Mouse (Mus musculus) cerebellum, adult (tissue): ENCODE measurements around the gene Nol12.

Experiments
- ATAC-seq: cut with Nextera tagmentation; 2 replicates; pipeline ENCODE4 v1.9.2; 2017; ENCODE audit warnings: mild to moderate bottlenecking, moderate library complexity, mixed read lengths; ENCODE audit not compliant: insufficient number of reproducible peaks, low FRiP score, low TSS enrichment

Nol12 gene

GRCm38 (mm10) chr15:78989152-78990092 is 54.7 kb downstream of the Nol12 start:
- ATAC-seq, result no peak

GRCm38 (mm10) chr15:78990093-78990463 is 55.3 kb downstream of the Nol12 start:
- no peak for ATAC-seq

GRCm38 (mm10) chr15:78990970-78991525 is 56.3 kb downstream of the Nol12 start:
- ATAC-seq, result no peak

GRCm38 (mm10) chr15:78992235-78992634 is 57.5 kb downstream of the Nol12 start:
- no peak for ATAC-seq

- ATAC-seq, result no peak
These were observed 58.2 kb downstream of the Nol12 start for GRCm38 (mm10) chr15:78992925-78993324.
